Mouse (Mus musculus) layer of hippocampus, postnatal 25 days (tissue): Measurements from ENCODE around the gene Efna5. TPM values are rescaled to one million over a fixed set of nuclear protein-coding genes. Genes with fewer than 3 reads are reported as not detected.
A peak's percentile ranks its signal among the peaks of the same experiment; 100 is the strongest.

ENCODE experiments used
- DNase-seq, 2 experiments: peaks; one replicate each; pipeline ENCODE4 v3.0.0; 2022; ENCODE audit warnings: mixed read lengths in 2 of 2, low spot score in 1 of 2; ENCODE audit errors: extremely low spot score in 1 of 2
- total RNA-seq, 2 experiments: library from RNA; stranded (reverse); gene quantifications; 2 replicates each; pipeline ENCODE4 v1.2.3; 2021

Efna5 gene
- total RNA-seq, 2 experiments from 2014 or later, result 6.9 to 7.2 TPM

- no peak for DNase-seq
Measured at GRCm38 (mm10) chr17:62802748-62803147, 78.4 kb downstream of the Efna5 start.

GRCm38 (mm10) chr17:62797272-62797671 lies 83.8 kb downstream of the Efna5 start:
- no peak for DNase-seq

- DNase-seq, result no peak
Measured at GRCm38 (mm10) chr17:62789291-62790290, 91.5 kb downstream of the Efna5 start.

- no peak for DNase-seq
Measured at GRCm38 (mm10) chr17:62788783-62789182, 92.3 kb downstream of the Efna5 start.

GRCm38 (mm10) chr17:62787855-62788254 lies 93.3 kb downstream of the Efna5 start:
- no peak for DNase-seq

GRCm38 (mm10) chr17:62786602-62786907 lies 94.6 kb downstream of the Efna5 start:
- no peak for DNase-seq

- no peak for DNase-seq
Measured at GRCm38 (mm10) chr17:62785781-62786601, 95.1 kb downstream of the Efna5 start.

- DNase-seq, result no peak
Measured at GRCm38 (mm10) chr17:62784274-62785171, 96.6 kb downstream of the Efna5 start.

- DNase-seq, result peak; percentile 77 to 82
Measured at GRCm38 (mm10) chr17:62783524-62784273, 97.4 kb downstream of the Efna5 start.

GRCm38 (mm10) chr17:62782826-62783404 lies 98.2 kb downstream of the Efna5 start:
- DNase-seq, result no peak

- DNase-seq, result no peak
Measured at GRCm38 (mm10) chr17:62781120-62781519, 100.0 kb downstream of the Efna5 start.

GRCm38 (mm10) chr17:62777858-62778564 lies 103.1 kb downstream of the Efna5 start:
- DNase-seq, result no peak

GRCm38 (mm10) chr17:62776710-62777109 lies 104.4 kb downstream of the Efna5 start:
- no peak for DNase-seq

GRCm38 (mm10) chr17:62775976-62776375 lies 105.1 kb downstream of the Efna5 start:
- DNase-seq, result no peak

GRCm38 (mm10) chr17:62775401-62775800 lies 105.7 kb downstream of the Efna5 start:
- no peak for DNase-seq

GRCm38 (mm10) chr17:62774749-62775148 lies 106.4 kb downstream of the Efna5 start:
- DNase-seq, result no peak

GRCm38 (mm10) chr17:62766705-62767104 lies 114.4 kb downstream of the Efna5 start:
- DNase-seq, result no peak

GRCm38 (mm10) chr17:62765165-62765564 lies 116.0 kb downstream of the Efna5 start:
- DNase-seq, result no peak

GRCm38 (mm10) chr17:62756951-62757350 lies 124.2 kb downstream of the Efna5 start:
- no peak for DNase-seq
